Mouse (Mus musculus) Patski (cell line): Measurements from ENCODE around the gene Chrna1. TPM values are rescaled to one million over a fixed set of nuclear protein-coding genes. Genes with fewer than 3 reads are reported as not detected.

Experiments used
- ATAC-seq: fragments of 100-300 bp; one replicate; pipeline ENCODE4 v1.8.0; 2021
- CTCF ChIA-PET: fragments of 350-600 bp; sonication (Branson Sonifier 250); formaldehyde crosslinking; loops from one replicate; lab custom pipeline; 2022; ENCODE audit warnings: inconsistent platforms; lab: Charles Lee
- POLR2A ChIA-PET: fragments of 350-600 bp; sonication (Branson Sonifier 250); formaldehyde crosslinking; loops from one replicate; lab custom pipeline; 2022; ENCODE audit warnings: antibody characterized with exemption, inconsistent platforms; lab: Charles Lee
- DNase-seq: peaks from one replicate; pipeline ENCODE4 v3.0.0-alpha.2; 2011; ENCODE audit warnings: low read depth, low spot score
- H3K27me3 ChIP-seq: fragments of 371-371 bp; one replicate; pipeline ENCODE4 v1.5.1; 2021
- CTCF ChIP-seq: fragments of 100-300 bp; IDR thresholded peaks from one replicate; pipeline ENCODE4 v1.5.1; 2021
- in situ Hi-C: fragments of 300-500 bp; cut with MboI; formaldehyde crosslinking; loops from 3 replicates; pipeline ENCODE4 v1.11.1; 2018; ENCODE audit warnings: low pct_unique_long_range_greater_than_20kb, mixed read lengths
- polyA plus RNA-seq: library from polyadenylated mRNA; unstranded; gene quantifications from one replicate; pipeline ENCODE4 v1.2.3, GENCODE M21; 2021

Chrna1 gene
- polyA plus RNA-seq, 1 experiment from 2014 or later = 0.05 TPM

GRCm38 (mm10) chr2:73592231-73593100 lies 12.3 kb upstream of the Chrna1 start:
- POLR2A ChIA-PET = no interaction called here
- no peak for TF ChIP-seq CTCF
- H3K27me3 ChIP-seq = no peaks in the 10 kb centered on the region
- CTCF ChIA-PET = interaction anchor here (1.5 to 1.8 kb wide), 2 partner anchors 10 to 154 kb away, joined by 5 to 6 read pairs; no protein-coding TSS in a partner anchor
- in situ Hi-C loops = no loop called here
- no peak for DNase-seq
- ATAC-seq = no peak

- no peaks in the 10 kb centered on the region for H3K27me3 ChIP-seq
- in situ Hi-C loops = no loop called here
- ATAC-seq (no peak), DNase-seq (no peak)
- ChIA-PET CTCF (interaction anchor here (0.6 to 2.0 kb wide), 7 partner anchors 9 to 155 kb away, joined by 3 to 6 read pairs (median 4); no protein-coding TSS in a partner anchor), POLR2A (no interaction called here)
- no peak for TF ChIP-seq CTCF
Observed at GRCm38 (mm10) chr2:73591246-73591645, 11.1 kb upstream of the Chrna1 start.

GRCm38 (mm10) chr2:73590106-73590505 lies 10.0 kb upstream of the Chrna1 start:
- CTCF ChIA-PET = interaction anchor here (1.2 to 2.0 kb wide), 3 partner anchors 10 to 153 kb away, joined by 3 to 4 read pairs (median 4); no protein-coding TSS in a partner anchor
- DNase-seq (no peak), ATAC-seq (no peak)
- no peaks in the 10 kb centered on the region for H3K27me3 ChIP-seq
- in situ Hi-C loops = no loop called here
- TF ChIP-seq CTCF = no peak
- POLR2A ChIA-PET = no interaction called here

- in situ Hi-C loops = no loop called here
- DNase-seq (no peak), ATAC-seq (no peak)
- no peaks in the 10 kb centered on the region for H3K27me3 ChIP-seq
- POLR2A ChIA-PET = no interaction called here
- CTCF ChIA-PET = interaction anchor here (2.0 kb wide), 1 partner anchor 11 kb away, joined by 4 read pairs; no protein-coding TSS in a partner anchor
- no peak for TF ChIP-seq CTCF
Observed at GRCm38 (mm10) chr2:73588951-73589350, 8.8 kb upstream of the Chrna1 start.

- in situ Hi-C loops = no loop called here
- POLR2A ChIA-PET = no interaction called here
- H3K27me3 ChIP-seq = no peaks in the 10 kb centered on the region
- DNase-seq (no peak), ATAC-seq (no peak)
- no peak for TF ChIP-seq CTCF
- CTCF ChIA-PET = interaction anchor here (1.3 kb wide), 1 partner anchor 158 kb away, joined by 3 read pairs; no protein-coding TSS in a partner anchor
Observed at GRCm38 (mm10) chr2:73587109-73587506, 7.0 kb upstream of the Chrna1 start.

GRCm38 (mm10) chr2:73586392-73587108 lies 6.4 kb upstream of the Chrna1 start:
- no peak for TF ChIP-seq CTCF
- ChIA-PET POLR2A (no interaction called here), CTCF (interaction anchor here (1.3 kb wide), 1 partner anchor 159 kb away, joined by 3 read pairs; no protein-coding TSS in a partner anchor)
- no peaks in the 10 kb centered on the region for H3K27me3 ChIP-seq
- ATAC-seq (no peak), DNase-seq (no peak)
- in situ Hi-C loops = no loop called here

- no peak for DNase-seq
- POLR2A ChIA-PET = interaction anchor here (1.2 kb wide), 1 partner anchor 171 kb away, joined by 6 read pairs; no protein-coding TSS in a partner anchor
- TF ChIP-seq CTCF = no peak
- no peaks in the 10 kb centered on the region for H3K27me3 ChIP-seq
- peak; percentile 25 for ATAC-seq
- in situ Hi-C loops = no loop called here
- CTCF ChIA-PET = interaction anchor here (0.8 to 2.2 kb wide), 13 partner anchors 10 to 177 kb away, joined by 3 to 22 read pairs (median 4); no protein-coding TSS in a partner anchor
Observed at GRCm38 (mm10) chr2:73585347-73585831, 5.3 kb upstream of the Chrna1 start.

GRCm38 (mm10) chr2:73584645-73585346 lies 4.7 kb upstream of the Chrna1 start:
- DNase-seq = peak; percentile 25
- ATAC-seq = peak; percentile 49
- in situ Hi-C loops = loop anchor here (5.0 kb wide), 1 partner anchor 163 kb away; no protein-coding TSS in a partner anchor
- CTCF ChIA-PET = interaction anchor here (0.8 to 2.2 kb wide), 16 partner anchors 9 to 178 kb away, joined by 3 to 22 read pairs (median 4); no protein-coding TSS in a partner anchor
- POLR2A ChIA-PET = interaction anchor here (1.2 kb wide), 1 partner anchor 171 kb away, joined by 6 read pairs; no protein-coding TSS in a partner anchor
- TF ChIP-seq CTCF = peak; percentile 74
- no peaks in the 10 kb centered on the region for H3K27me3 ChIP-seq

GRCm38 (mm10) chr2:73580720-73581119 lies 582 bp upstream of the Chrna1 start:
- in situ Hi-C loops = loop anchor here (5.0 kb wide), 1 partner anchor 167 kb away; no protein-coding TSS in a partner anchor
- POLR2A ChIA-PET = no interaction called here
- CTCF ChIA-PET = interaction anchor here (1.5 to 2.3 kb wide), 2 partner anchors 14 to 165 kb away, joined by 7 to 12 read pairs; no protein-coding TSS in a partner anchor
- no peaks in the 10 kb centered on the region for H3K27me3 ChIP-seq
- DNase-seq (no peak), ATAC-seq (no peak)
- no peak for TF ChIP-seq CTCF
